Mouse (Mus musculus) lung, embryonic 15.5 days (tissue): ENCODE results near the gene Hps5. TPM values are rescaled to one million over a fixed set of nuclear protein-coding genes. Genes with fewer than 3 reads are reported as not detected.
"Not testable (repeated sequence)": the region's sequence is repeated elsewhere in the genome, so short reads cannot be mapped to it uniquely, and the experiment has no call there.

Experiments
- ATAC-seq: fragments of 200-750 bp; cut with Nextera tagmentation; 2 replicates; pipeline ENCODE4 v1.8.0; 2017; ENCODE audit warnings: moderate number of reproducible peaks, borderline replicate concordance; ENCODE audit not compliant: low FRiP score, low TSS enrichment; ENCODE audit errors: extremely low read depth
- H3K27ac ChIP-seq: fragments of 300-500 bp; sonication (generic); 2 replicates; pipeline ENCODE4 v1.5.1; 2015; ENCODE audit warnings: moderate library complexity, mild to moderate bottlenecking, inconsistent platforms
- H3K27me3 ChIP-seq: fragments of 300-500 bp; sonication (generic); 2 replicates; pipeline ENCODE4 v1.6.1; 2015; ENCODE audit warnings: inconsistent platforms
- H3K36me3 ChIP-seq: fragments of 300-500 bp; sonication (generic); 2 replicates; pipeline ENCODE4 v1.6.1; 2015; ENCODE audit warnings: inconsistent platforms
- H3K4me1 ChIP-seq: fragments of 300-500 bp; sonication (generic); 2 replicates; pipeline ENCODE4 v1.6.1; 2015; ENCODE audit warnings: inconsistent platforms
- H3K4me2 ChIP-seq: fragments of 300-500 bp; sonication (generic); 2 replicates; pipeline ENCODE4 v1.6.1; 2015; ENCODE audit warnings: inconsistent platforms, mild to moderate bottlenecking, moderate library complexity
- H3K4me3 ChIP-seq: fragments of 300-500 bp; sonication (generic); 2 replicates; pipeline ENCODE4 v1.5.1; 2015; ENCODE audit warnings: mild to moderate bottlenecking, inconsistent platforms
- H3K9ac ChIP-seq: fragments of 300-500 bp; sonication (generic); 2 replicates; pipeline ENCODE4 v1.6.1; 2015; ENCODE audit warnings: inconsistent platforms
- H3K9me3 ChIP-seq: fragments of 300-500 bp; sonication (generic); 2 replicates; pipeline ENCODE4 v1.6.1; 2016; ENCODE audit warnings: inconsistent platforms
- WGBS: fragments of 180-500 bp; shearing (Covaris S2); methylation state at CpG from one replicate; pipeline ENCODE4 v1.1.7; 2015; 5-methylcytosine and 5-hydroxymethylcytosine counted together
- polyA plus RNA-seq: library from polyadenylated mRNA; unstranded; fragments of >200 nt; fragmentation: Nextera tagmentation; extraction: Ambion mirVana; gene quantifications from 2 replicates; pipeline ENCODE4 v1.2.1, GENCODE M21; 2015

The Hps5 gene
- polyA plus RNA-seq, 1 experiment from 2014 or later: 21.3 TPM

DNA sequence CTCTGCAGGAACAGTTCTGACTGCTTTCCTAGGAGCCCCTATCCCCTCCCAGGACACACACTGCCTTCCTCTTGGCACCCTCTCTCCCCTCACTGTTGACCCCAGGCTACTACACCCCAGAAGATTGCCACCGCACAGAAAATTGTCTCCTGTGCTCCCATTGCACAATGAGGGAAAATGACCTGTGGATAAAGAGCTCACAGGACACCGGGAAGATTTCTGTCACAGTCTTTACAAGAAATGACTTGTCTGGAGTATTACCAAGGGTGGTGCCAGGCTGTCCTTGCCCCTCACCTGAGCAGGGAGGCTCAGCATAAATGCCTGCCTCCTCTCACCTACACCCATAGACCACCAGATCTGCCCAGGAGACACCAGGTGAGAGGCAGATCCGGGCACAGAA lies 44.4 kb downstream of the Hps5 start, which contains the start of gene Saa2:
Saa2 (plus strand) TSS at position 301 of the 400 bp plus-strand sequence.
- Histone ChIP-seq H3K36me3 (no peaks in the 10 kb centered on the region), H3K4me3 (no peak within 1 kb of the TSS), H3K4me1 (0 out of 2 replicates have a peak, but pooled peaks cover 4% of the 10 kb centered on the region), H3K4me2 (no peak within 1 kb of the TSS), H3K9me3 (no peaks in the 10 kb centered on the region), H3K9ac (no peak within 1 kb of the TSS), H3K27me3 (no peaks in the 10 kb centered on the region), H3K27ac (no peak within 1 kb of the TSS)
- ATAC-seq: no peak
- 61% methylated on average over 3 of the region's 3 CpGs for WGBS

GRCm38 (mm10) chr7:46748459-46748858 lies 47.4 kb downstream of the Hps5 start:
- Histone ChIP-seq H3K27ac (no peak overlapping the region), H3K4me3 (no peak overlapping the region), H3K9me3 (no peaks in the 10 kb centered on the region), H3K4me1 (0 out of 2 replicates have a peak, but pooled peaks cover 4% of the 10 kb centered on the region), H3K9ac (no peak overlapping the region), H3K27me3 (no peaks in the 10 kb centered on the region), H3K4me2 (no peak overlapping the region), H3K36me3 (no peaks in the 10 kb centered on the region)
- ATAC-seq: no peak
- WGBS: 58% methylated on average over 3 of the region's 3 CpGs

- 81% methylated on average over 7 of the region's 7 CpGs for WGBS
- no peak overlapping the region for H3K4me3 ChIP-seq
- H3K27ac ChIP-seq: no peak overlapping the region
- H3K36me3 ChIP-seq: no peaks in the 10 kb centered on the region
- H3K27me3 ChIP-seq: no peaks in the 10 kb centered on the region
- H3K4me1 ChIP-seq: 0 out of 2 replicates have a peak, but pooled peaks cover 4% of the 10 kb centered on the region
- no peaks in the 10 kb centered on the region for H3K9me3 ChIP-seq
- no peak overlapping the region for H3K4me2 ChIP-seq
- no peak for ATAC-seq
- H3K9ac ChIP-seq: no peak overlapping the region
Observed at GRCm38 (mm10) chr7:46746381-46746780, 49.5 kb downstream of the Hps5 start.

GRCm38 (mm10) chr7:46745816-46746215 lies 50.0 kb downstream of the Hps5 start:
- H3K9ac ChIP-seq: no peak overlapping the region
- 0 out of 2 replicates have a peak, but pooled peaks cover 4% of the 10 kb centered on the region for H3K4me1 ChIP-seq
- no peaks in the 10 kb centered on the region for H3K27me3 ChIP-seq
- H3K4me2 ChIP-seq: no peak overlapping the region
- no peak overlapping the region for H3K4me3 ChIP-seq
- no peaks in the 10 kb centered on the region for H3K36me3 ChIP-seq
- H3K27ac ChIP-seq: no peak overlapping the region
- no peaks in the 10 kb centered on the region for H3K9me3 ChIP-seq
- no peak for ATAC-seq
- WGBS: 80% methylated on average over 3 of the region's 3 CpGs

DNA sequence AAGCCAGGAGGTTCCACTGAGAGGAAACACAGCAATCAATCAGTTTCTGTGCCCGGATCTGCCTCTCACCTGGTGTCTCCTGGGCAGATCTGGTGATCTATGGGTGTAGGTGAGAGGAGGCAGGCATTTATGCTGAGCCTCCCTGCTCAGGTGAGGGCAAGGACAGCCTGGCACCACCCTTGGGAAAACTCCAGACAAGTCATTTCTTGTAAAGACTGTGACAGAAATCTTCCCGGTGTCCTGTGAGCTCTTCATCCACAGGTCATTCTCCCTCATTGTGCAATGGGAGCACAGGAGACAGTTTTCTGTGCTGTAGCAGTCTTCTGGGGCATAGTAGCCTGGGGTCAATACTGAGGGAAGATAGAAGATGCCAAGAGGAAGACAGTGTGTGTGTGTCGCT lies 53.0 kb downstream of the Hps5 start, which contains the start of gene Saa1:
Saa1 (minus strand) TSS at position 101 of the 400 bp plus-strand sequence.
- not testable (repeated sequence) for H3K9ac ChIP-seq, ATAC-seq, H3K4me2 ChIP-seq, H3K4me1 ChIP-seq, H3K4me3 ChIP-seq, H3K27ac ChIP-seq, H3K9me3 ChIP-seq, H3K27me3 ChIP-seq, H3K36me3 ChIP-seq
- 48% methylated on average over 3 of the region's 3 CpGs for WGBS

DNA sequence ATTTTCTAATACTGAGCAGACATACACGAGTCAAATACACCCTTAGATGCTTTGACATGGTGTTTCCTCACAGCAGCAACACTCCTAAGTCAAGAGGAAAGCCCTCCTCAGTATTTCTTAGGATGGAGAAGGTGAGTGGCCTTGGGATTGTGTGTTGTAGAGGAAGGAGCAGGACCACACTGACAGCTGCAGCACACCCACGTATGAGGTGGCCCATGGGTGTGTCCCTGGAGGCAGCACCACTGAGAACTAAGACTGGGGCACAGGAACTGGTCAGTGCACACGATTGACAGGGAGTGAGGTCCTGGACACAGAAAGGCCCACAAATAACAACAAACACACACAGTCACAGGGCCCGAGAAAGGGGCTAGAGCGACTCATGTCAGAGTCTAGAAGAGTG lies 55.8 kb downstream of the Hps5 start:
- H3K4me3 ChIP-seq, H3K9me3 ChIP-seq, H3K36me3 ChIP-seq, ATAC-seq, H3K4me1 ChIP-seq, H3K27me3 ChIP-seq, H3K27ac ChIP-seq, H3K9ac ChIP-seq, H3K4me2 ChIP-seq: not testable (repeated sequence)
- WGBS: 65% methylated on average over 5 of the region's 5 CpGs

GRCm38 (mm10) chr7:46738561-46739460 lies 57.1 kb downstream of the Hps5 start:
- Histone ChIP-seq H3K36me3 (no peaks in the 10 kb centered on the region), H3K4me1 (no peaks in the 10 kb centered on the region), H3K27me3 (no peaks in the 10 kb centered on the region), H3K27ac (no peak overlapping the region), H3K4me2 (no peak overlapping the region), H3K9me3 (no peaks in the 10 kb centered on the region), H3K9ac (no peak overlapping the region), H3K4me3 (no peak overlapping the region)
- ATAC-seq: no peak
- WGBS: 74% methylated on average over 12 of the region's 12 CpGs

DNA sequence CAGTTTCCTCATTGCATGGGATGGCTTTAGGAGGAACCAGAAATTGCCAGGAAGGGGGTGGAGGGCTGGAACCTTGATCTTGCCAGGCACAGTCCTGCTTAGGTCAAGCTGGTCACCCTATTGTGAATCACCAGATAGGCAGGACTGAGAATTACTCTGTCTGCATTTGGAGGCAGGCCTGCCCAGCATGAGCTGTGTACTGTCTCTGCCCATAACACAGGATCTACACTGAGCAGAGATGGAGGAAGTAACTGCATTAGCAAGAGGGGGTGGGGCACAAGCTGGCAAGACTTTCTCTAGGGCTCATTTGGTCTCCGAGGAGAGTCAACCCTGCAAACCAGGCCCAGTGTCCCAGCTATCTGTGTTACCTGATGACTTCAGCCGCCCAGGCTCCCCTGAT lies 60.9 kb downstream of the Hps5 start:
- Histone ChIP-seq H3K36me3 (no peaks in the 10 kb centered on the region), H3K4me1 (no peaks in the 10 kb centered on the region), H3K27me3 (no peaks in the 10 kb centered on the region), H3K4me2 (no peak overlapping the region), H3K9me3 (no peaks in the 10 kb centered on the region), H3K27ac (no peak overlapping the region), H3K4me3 (no peak overlapping the region), H3K9ac (no peak overlapping the region)
- ATAC-seq: no peak
- 71% methylated on average over 2 of the region's 2 CpGs for WGBS

DNA sequence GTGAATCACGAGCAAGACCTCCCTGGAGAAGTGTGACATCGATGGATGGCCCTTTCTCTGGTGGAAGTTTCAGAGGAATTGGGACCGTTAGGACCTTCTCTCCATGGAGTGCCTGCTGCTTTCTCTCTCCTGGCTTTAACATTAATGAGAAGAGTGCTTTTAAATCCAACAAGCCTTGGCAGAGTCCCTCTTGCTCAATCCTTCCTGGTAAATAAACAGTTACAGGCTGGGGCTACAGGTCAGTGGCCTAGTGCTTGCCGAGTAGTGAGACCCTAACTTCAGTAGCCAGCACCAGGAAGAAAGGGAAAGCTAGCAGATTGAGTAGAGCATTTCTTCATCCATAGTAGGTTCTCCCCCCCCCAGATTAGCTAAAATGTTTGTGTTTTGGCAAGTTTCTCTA lies 63.4 kb downstream of the Hps5 start, which contains the start of gene Saa4:
Saa4 (minus strand) TSS at position 146 of the 400 bp plus-strand sequence.
- Histone ChIP-seq H3K27me3 (no peaks in the 10 kb centered on the region), H3K9me3 (no peaks in the 10 kb centered on the region), H3K9ac (no peak within 1 kb of the TSS), H3K4me2 (no peak within 1 kb of the TSS), H3K4me1 (no peaks in the 10 kb centered on the region), H3K4me3 (no peak within 1 kb of the TSS), H3K36me3 (no peaks in the 10 kb centered on the region), H3K27ac (no peak within 1 kb of the TSS)
- ATAC-seq: no peak
- 67% methylated on average over 4 of the region's 4 CpGs for WGBS

DNA sequence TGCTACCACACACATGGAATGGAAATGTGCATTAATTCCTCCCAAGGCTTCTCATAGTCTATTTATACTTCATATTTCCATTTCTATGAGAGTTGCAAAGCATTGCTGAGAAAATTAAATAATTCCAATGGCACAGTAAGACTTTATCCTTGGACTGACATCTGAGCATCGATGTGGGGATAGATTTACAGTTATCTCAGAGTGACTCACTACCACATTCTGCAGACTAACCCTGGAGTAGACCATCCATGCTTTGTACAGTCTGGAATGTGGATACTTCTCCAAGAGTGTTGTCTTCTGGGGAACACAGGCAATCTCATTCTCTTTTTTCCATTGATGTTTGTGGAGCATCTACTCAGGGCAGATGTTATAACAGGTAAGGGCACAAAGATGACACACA lies 68.3 kb downstream of the Hps5 start:
- no peak overlapping the region for H3K27ac ChIP-seq
- no peak for ATAC-seq
- H3K4me3 ChIP-seq: no peak overlapping the region
- WGBS: 78% methylated on average over 1 of the region's 1 CpGs
- H3K4me1 ChIP-seq: no peaks in the 10 kb centered on the region
- H3K9me3 ChIP-seq: no peaks in the 10 kb centered on the region
- H3K27me3 ChIP-seq: peaks cover 11% of the 10 kb centered on the region
- H3K4me2 ChIP-seq: no peak overlapping the region
- H3K9ac ChIP-seq: no peak overlapping the region
- no peaks in the 10 kb centered on the region for H3K36me3 ChIP-seq

DNA sequence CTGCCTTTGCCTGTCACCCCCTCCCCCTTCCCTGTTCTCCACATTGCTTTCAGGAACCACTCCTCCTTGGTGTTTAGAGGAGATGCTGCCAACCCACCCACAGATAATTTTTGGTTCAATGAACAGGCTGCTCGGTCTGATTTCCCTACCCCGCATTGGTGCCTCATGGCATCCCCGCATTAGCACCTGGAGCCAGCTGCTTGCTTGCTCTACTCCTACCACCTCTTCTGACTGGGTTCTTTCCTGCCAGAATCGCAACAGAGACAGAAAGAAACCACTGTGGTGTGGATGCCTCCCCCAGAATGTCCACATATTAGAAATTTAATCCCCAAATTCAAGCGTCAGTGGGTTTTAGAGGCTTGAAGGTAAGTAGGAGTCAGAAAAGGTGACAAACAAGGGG lies 71.5 kb downstream of the Hps5 start:
- Histone ChIP-seq H3K27me3 (peaks cover 11% of the 10 kb centered on the region), H3K9me3 (no peaks in the 10 kb centered on the region), H3K4me2 (no peak overlapping the region), H3K9ac (no peak overlapping the region), H3K27ac (no peak overlapping the region), H3K36me3 (no peaks in the 10 kb centered on the region), H3K4me3 (no peak overlapping the region), H3K4me1 (peaks cover 11% of the 10 kb centered on the region)
- 68% methylated on average over 5 of the region's 5 CpGs for WGBS
- no peak for ATAC-seq

DNA sequence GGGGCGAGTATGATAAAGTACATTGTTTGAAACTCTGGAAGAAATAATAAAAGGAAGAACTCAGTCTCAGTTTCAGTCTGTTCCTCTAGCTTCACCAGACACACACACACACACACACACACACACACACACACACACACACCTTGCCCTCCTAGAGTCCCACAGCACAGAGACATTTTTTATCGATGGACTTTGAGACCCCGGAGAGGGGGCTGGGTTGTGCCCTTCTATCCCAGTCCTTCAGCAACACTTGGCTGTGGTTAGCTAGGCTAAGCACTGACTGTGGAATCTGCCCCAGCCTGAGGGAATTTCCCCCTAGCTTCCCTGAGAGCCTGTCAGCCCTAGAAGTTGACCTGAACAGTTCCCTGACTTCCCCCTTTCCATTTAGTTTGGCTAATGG lies 72.0 kb downstream of the Hps5 start:
- Histone ChIP-seq H3K9me3 (no peaks in the 10 kb centered on the region), H3K4me2 (no peak overlapping the region), H3K4me1 (peaks cover 17% of the 10 kb centered on the region), H3K9ac (no peak overlapping the region), H3K27ac (no peak overlapping the region), H3K4me3 (no peak overlapping the region), H3K27me3 (peaks cover 16% of the 10 kb centered on the region), H3K36me3 (no peaks in the 10 kb centered on the region)
- 63% methylated on average over 3 of the region's 3 CpGs for WGBS
- no peak for ATAC-seq
